Mouse (Mus musculus): ENCODE data around the gene Sema4g. TPM values are rescaled to one million over a fixed set of nuclear protein-coding genes. Genes with fewer than 3 reads are reported as not detected.
A peak's percentile ranks its signal among the peaks of the same experiment; 100 is the strongest.

The Sema4g gene
- polyA plus RNA-seq, 2 experiments, result 2.6 to 24.9 TPM

GRCm38 (mm10) chr19:45047417-45047934 lies 58.6 kb downstream of the Sema4g start, which contains the start of gene Sfxn3:
Gene Sfxn3 (plus strand): TSS chr19:45047503.
- Histone ChIP-seq H3K4me2 (ENCODE audit: low read depth) (peak within 1 kb of the TSS; percentile 59), H3K27ac (peak within 1 kb of the TSS; percentile 49), H3K27me3 (ENCODE audit: control insufficient read depth, insufficient read depth, low read length) (peaks cover 23% of the 10 kb centered on the region), H3K36me3 (replicated peaks; ENCODE audit: control insufficient read depth, insufficient read depth, low read depth) (no peaks in the 10 kb centered on the region), H3K4me3 (ENCODE audit: insufficient read depth in 1 of 2, low read depth in 2 of 2, low read length in 2 of 2) (peak within 1 kb of the TSS; percentile 38 to 61), H3K4me1 (replicated peaks; ENCODE audit: control insufficient read depth in 2 of 2, insufficient read depth in 2 of 2, low read length in 1 of 2) (peaks cover 0 to 19% of the 10 kb centered on the region in 2 experiments; a peak in 2 of 4 replicates), H3K9me3 (ENCODE audit: control insufficient read depth, low read length) (no peaks in the 10 kb centered on the region), H3K9ac (replicated peaks) (peak within 1 kb of the TSS; percentile 59)
- under 1% methylated on average over 26 of the region's 26 CpGs for WGBS (ENCODE audit: insufficient replicate concordance)
- ATAC-seq (ENCODE audit: insufficient read depth), result peak; percentile 86
- TF ChIP-seq CTCF (IDR thresholded peaks at IDR 0.05; ENCODE audit: low read depth) (peak; percentile 94), EP300 (IDR thresholded peaks at IDR 0.05; ENCODE audit: low read depth) (no peak)
- DNase-seq (ENCODE audit: low read depth in 3 of 3, low spot score in 3 of 3), result peak; percentile 38 to 77 (median 50)

DNA sequence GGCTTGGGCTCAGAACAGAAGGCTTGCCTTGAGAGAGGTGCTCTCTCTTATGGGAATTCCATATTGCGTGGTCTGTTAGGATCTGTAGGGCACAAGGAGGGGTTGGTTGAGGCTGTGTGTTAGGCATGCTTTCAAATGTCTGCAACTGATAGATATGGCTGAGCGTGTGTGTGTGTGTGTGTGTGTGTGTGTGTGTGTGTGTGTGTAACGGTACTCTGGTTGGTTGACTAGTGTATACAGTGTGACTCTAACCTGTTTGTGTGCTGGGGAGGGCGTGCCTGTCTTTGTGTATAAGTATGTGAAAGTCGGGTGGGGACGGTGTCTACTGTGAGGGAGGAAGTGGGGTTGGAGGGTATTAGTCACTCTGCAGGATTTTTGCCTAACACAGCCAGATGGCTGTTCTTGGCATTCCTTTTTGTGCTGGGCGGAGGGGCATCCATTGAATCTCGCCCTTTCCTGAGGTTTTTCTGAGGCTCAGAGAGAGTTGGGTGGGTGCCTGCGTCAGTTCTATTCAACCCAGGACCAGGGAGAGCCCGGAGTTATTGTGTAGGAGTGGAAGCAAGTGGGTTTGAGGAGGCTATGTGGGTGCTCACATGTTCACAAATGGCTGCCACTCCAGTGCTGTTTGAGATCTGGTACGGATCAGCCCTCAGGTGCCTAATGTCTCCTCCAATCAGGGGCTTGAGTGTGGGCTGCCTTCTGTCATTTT lies 59.2 kb downstream of the Sema4g start:
- 27% methylated on average over 11 of the region's 11 CpGs for WGBS (ENCODE audit: insufficient replicate concordance)

GRCm38 (mm10) chr19:45048644-45049365 lies 59.9 kb downstream of the Sema4g start:
- no peak for TF ChIP-seq CTCF (IDR thresholded peaks at IDR 0.05; ENCODE audit: low read depth)
- no peak for TF ChIP-seq EP300 (IDR thresholded peaks at IDR 0.05; ENCODE audit: low read depth)
- 73% methylated on average over 12 of the region's 12 CpGs for WGBS (ENCODE audit: insufficient replicate concordance)
- DNase-seq (ENCODE audit: low read depth in 3 of 3, low spot score in 3 of 3) (no peak), ATAC-seq (ENCODE audit: insufficient read depth) (no peak)
- Histone ChIP-seq H3K4me3 (ENCODE audit: insufficient read depth in 1 of 2, low read depth in 2 of 2, low read length in 2 of 2) (peak overlapping the region in 1 of 2 experiments; percentile 61; a peak in 1 of 4 replicates), H3K4me2 (ENCODE audit: low read depth) (peak overlapping the region; percentile 59), H3K9ac (replicated peaks) (no peak overlapping the region), H3K36me3 (replicated peaks; ENCODE audit: control insufficient read depth, insufficient read depth, low read depth) (no peaks in the 10 kb centered on the region), H3K4me1 (replicated peaks; ENCODE audit: control insufficient read depth in 2 of 2, insufficient read depth in 2 of 2, low read length in 1 of 2) (peaks cover 0 to 19% of the 10 kb centered on the region in 2 experiments; a peak in 2 of 4 replicates), H3K9me3 (ENCODE audit: control insufficient read depth, low read length) (no peaks in the 10 kb centered on the region), H3K27ac (no peak overlapping the region), H3K27me3 (ENCODE audit: control insufficient read depth, insufficient read depth, low read length) (peaks cover 23% of the 10 kb centered on the region)

More for the DNA sequence above, 59.2 kb downstream of the Sema4g start:
- no peaks in the 10 kb centered on the region for H3K9me3 ChIP-seq (ENCODE audit: control insufficient read depth, low read length)
- peak overlapping the region; percentile 59 for H3K4me2 ChIP-seq (ENCODE audit: low read depth)
- no peaks in the 10 kb centered on the region for H3K36me3 ChIP-seq (replicated peaks; ENCODE audit: control insufficient read depth, insufficient read depth, low read depth)
- H3K4me1 ChIP-seq (replicated peaks; ENCODE audit: control insufficient read depth in 2 of 2, insufficient read depth in 2 of 2, low read length in 1 of 2), result peaks cover 0 to 19% of the 10 kb centered on the region in 2 experiments; a peak in 2 of 4 replicates
- ATAC-seq (ENCODE audit: insufficient read depth), result peak; percentile 77
- TF ChIP-seq CTCF (IDR thresholded peaks at IDR 0.05; ENCODE audit: low read depth) (no peak), EP300 (IDR thresholded peaks at IDR 0.05; ENCODE audit: low read depth) (peak; percentile 52)
- peak in 2 of 3 experiments; percentile 20 to 54 for DNase-seq (ENCODE audit: low read depth in 3 of 3, low spot score in 3 of 3)
- H3K27me3 ChIP-seq (ENCODE audit: control insufficient read depth, insufficient read depth, low read length), result peaks cover 23% of the 10 kb centered on the region
- H3K27ac ChIP-seq, result peak overlapping the region; percentile 49
- H3K4me3 ChIP-seq (ENCODE audit: insufficient read depth in 1 of 2, low read depth in 2 of 2, low read length in 2 of 2), result peak overlapping the region; percentile 38 to 61
- H3K9ac ChIP-seq (replicated peaks), result peak overlapping the region; percentile 59

DNA sequence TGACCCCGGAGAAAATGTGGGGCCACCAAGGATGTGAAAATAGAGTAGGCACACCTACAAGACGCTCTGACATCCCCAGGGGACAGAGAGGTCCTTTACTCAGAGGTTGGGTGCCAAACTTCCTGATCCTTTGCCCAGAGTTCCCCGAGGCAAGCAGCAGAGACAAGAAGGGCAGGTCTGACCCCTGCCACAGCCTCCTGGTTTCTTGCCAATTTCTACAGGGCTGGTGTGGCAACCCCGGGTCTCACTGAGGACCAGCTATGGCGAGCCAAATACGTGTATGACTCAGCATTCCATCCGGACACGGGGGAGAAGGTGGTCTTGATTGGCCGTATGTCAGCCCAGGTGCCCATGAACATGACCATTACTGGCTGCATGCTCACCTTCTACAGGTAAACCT lies 60.6 kb downstream of the Sema4g start:
- no peak for ATAC-seq (ENCODE audit: insufficient read depth)
- DNase-seq (ENCODE audit: low read depth in 3 of 3, low spot score in 3 of 3), result no peak
- 62% methylated on average over 9 of the region's 9 CpGs for WGBS (ENCODE audit: insufficient replicate concordance)
- Histone ChIP-seq H3K4me3 (ENCODE audit: insufficient read depth in 1 of 2, low read depth in 2 of 2, low read length in 2 of 2) (no peak overlapping the region), H3K4me2 (ENCODE audit: low read depth) (no peak overlapping the region), H3K4me1 (replicated peaks; ENCODE audit: control insufficient read depth in 2 of 2, insufficient read depth in 2 of 2, low read length in 1 of 2) (peaks cover 0 to 19% of the 10 kb centered on the region in 2 experiments; a peak in 2 of 4 replicates), H3K27ac (no peak overlapping the region), H3K36me3 (replicated peaks; ENCODE audit: control insufficient read depth, insufficient read depth, low read depth) (no peaks in the 10 kb centered on the region), H3K9me3 (ENCODE audit: control insufficient read depth, low read length) (no peaks in the 10 kb centered on the region), H3K9ac (replicated peaks) (no peak overlapping the region), H3K27me3 (ENCODE audit: control insufficient read depth, insufficient read depth, low read length) (peaks cover 18% of the 10 kb centered on the region)
- TF ChIP-seq CTCF (IDR thresholded peaks at IDR 0.05; ENCODE audit: low read depth) (no peak), EP300 (IDR thresholded peaks at IDR 0.05; ENCODE audit: low read depth) (no peak)

Other genes starting within 250 kb of the Sema4g start
- gene Pax2, start 233.1 kb upstream of the Sema4g start, polyA plus RNA-seq (2012; rRNA removed), result 0.02 TPM in 1 of 2 replicates, not detected in the other
- gene Pax2, start 233.1 kb upstream of the Sema4g start, polyA plus RNA-seq (2014; fragmentation: Nextera tagmentation; extraction: Ambion mirVana), result not detected in 2 replicates
- gene Slf2, start 58.0 kb upstream of the Sema4g start, polyA plus RNA-seq (2012; rRNA removed), result 5.6 and 8.6 TPM in 2 replicates
- 11.1 and 12.5 TPM in 2 replicates for gene Slf2, start 58.0 kb upstream of the Sema4g start, polyA plus RNA-seq (2014; fragmentation: Nextera tagmentation; extraction: Ambion mirVana)
- 6.0 and 8.0 TPM in 2 replicates for gene Twnk, start 16.6 kb downstream of the Sema4g start, polyA plus RNA-seq (2012; rRNA removed)
- 4.3 TPM in 2 replicates for gene Twnk, start 16.6 kb downstream of the Sema4g start, polyA plus RNA-seq (2014; fragmentation: Nextera tagmentation; extraction: Ambion mirVana)
- 28.9 and 30.5 TPM in 2 replicates for gene Mrpl43, start 17.3 kb downstream of the Sema4g start, polyA plus RNA-seq (2012; rRNA removed)
- 19.6 and 20.5 TPM in 2 replicates for gene Mrpl43, start 17.3 kb downstream of the Sema4g start, polyA plus RNA-seq (2014; fragmentation: Nextera tagmentation; extraction: Ambion mirVana)
- 4.8 and 6.2 TPM in 2 replicates for gene Lzts2, start 25.3 kb downstream of the Sema4g start, polyA plus RNA-seq (2012; rRNA removed)
- gene Lzts2, start 25.3 kb downstream of the Sema4g start, polyA plus RNA-seq (2014; fragmentation: Nextera tagmentation; extraction: Ambion mirVana), result 3.7 and 6.0 TPM in 2 replicates
- 0.02 and 0.03 TPM in 2 replicates for gene Pdzd7, start 56.6 kb downstream of the Sema4g start, polyA plus RNA-seq (2012; rRNA removed)
- not detected in 2 replicates for gene Pdzd7, start 56.6 kb downstream of the Sema4g start, polyA plus RNA-seq (2014; fragmentation: Nextera tagmentation; extraction: Ambion mirVana)
- gene Sfxn3, start 58.4 kb downstream of the Sema4g start, polyA plus RNA-seq (2012; rRNA removed), result 2.4 TPM in 2 replicates
- 1.8 and 2.5 TPM in 2 replicates for gene Sfxn3, start 58.4 kb downstream of the Sema4g start, polyA plus RNA-seq (2014; fragmentation: Nextera tagmentation; extraction: Ambion mirVana)
- 0.15 and 0.22 TPM in 2 replicates for gene Kazald1, start 86.1 kb downstream of the Sema4g start, polyA plus RNA-seq (2012; rRNA removed)
- gene Kazald1, start 86.1 kb downstream of the Sema4g start, polyA plus RNA-seq (2014; fragmentation: Nextera tagmentation; extraction: Ambion mirVana), result 0.13 and 0.29 TPM in 2 replicates
- 0.01 TPM in 1 of 2 replicates, not detected in the other for gene Tlx1, start 161.6 kb downstream of the Sema4g start, polyA plus RNA-seq (2012; rRNA removed)
- not detected in 2 replicates for gene Tlx1, start 161.6 kb downstream of the Sema4g start, polyA plus RNA-seq (2014; fragmentation: Nextera tagmentation; extraction: Ambion mirVana)
- not detected in 2 replicates for gene Lbx1, start 246.7 kb downstream of the Sema4g start, polyA plus RNA-seq (2012; rRNA removed)
- gene Lbx1, start 246.7 kb downstream of the Sema4g start, polyA plus RNA-seq (2014; fragmentation: Nextera tagmentation; extraction: Ambion mirVana), result not detected in 2 replicates